Mouse (Mus musculus): ENCODE measurements around the gene Smug1. TPM values are rescaled to one million over a fixed set of nuclear protein-coding genes. Genes with fewer than 3 reads are reported as not detected.
A peak's percentile ranks its signal among the peaks of the same experiment; 100 is the strongest.

Gene Smug1
- total and polyA plus RNA-seq, 2 experiments from 2014 or later, result 10.1 to 18.2 TPM

DNA sequence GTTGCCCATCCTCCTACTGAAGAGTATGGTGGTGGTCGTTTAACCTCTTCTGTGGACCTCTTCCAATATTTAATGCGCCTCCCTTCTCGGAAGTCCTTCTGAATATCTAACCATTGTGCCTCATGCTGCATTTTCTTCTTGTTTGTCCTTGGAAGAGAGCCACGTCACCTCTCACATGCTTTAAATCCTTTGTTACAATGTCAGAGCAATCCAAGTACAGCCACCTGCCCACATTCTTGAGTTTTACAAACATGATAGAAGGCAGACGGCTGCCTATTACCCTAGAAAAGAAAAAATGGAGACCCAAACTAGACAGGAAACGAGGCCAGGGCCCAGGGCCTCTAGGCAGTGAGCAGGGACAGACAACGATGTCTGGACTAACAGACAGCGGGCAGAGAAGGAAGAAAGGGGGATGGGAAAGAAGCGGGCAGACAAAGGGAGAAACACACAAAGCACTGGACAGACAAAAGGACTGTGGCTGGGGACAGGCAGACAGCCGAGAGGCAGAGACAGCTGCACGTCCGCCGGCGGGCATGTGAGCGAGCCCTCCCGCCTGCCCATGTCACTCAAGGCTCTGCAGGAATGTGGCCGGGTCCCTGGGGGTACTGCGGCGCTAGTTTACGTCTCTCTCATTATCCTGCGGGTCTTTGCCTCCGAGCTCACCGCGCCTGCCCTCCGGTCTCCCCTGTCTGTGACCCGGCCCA lies 2.9 kb upstream of the Smug1 start:
- TF ChIP-seq EP300 (IDR thresholded peaks at IDR 0.05; ENCODE audit: low read depth) (no peak), CTCF (IDR thresholded peaks at IDR 0.05; ENCODE audit: low read depth) (no peak)
- WGBS, result 6% methylated on average over 24 of the region's 26 CpGs
- DNase-seq (ENCODE audit: low spot score) (no peak), ATAC-seq (ENCODE audit: insufficient read depth, low read depth) (no peak)
- Histone ChIP-seq H3K4me2 (ENCODE audit: low read depth, low read length) (peak overlapping the region; percentile 74), H3K9ac (replicated peaks; ENCODE audit: low read depth, low read length) (0 out of 2 replicates have a peak overlapping the region, but pooled peaks have one; percentile 3), H3K27me3 (ENCODE audit: control insufficient read depth, insufficient read depth, low read length) (peaks cover 89% of the 10 kb centered on the region), H3K9me3 (replicated peaks; ENCODE audit: control insufficient read depth, low read length) (no peaks in the 10 kb centered on the region), H3K27ac (ENCODE audit: low read depth) (no peak overlapping the region), H3K36me3 (replicated peaks; ENCODE audit: control insufficient read depth, insufficient read depth, low read length) (no peaks in the 10 kb centered on the region), H3K4me3 (ENCODE audit: low read depth, low read length) (peak overlapping the region; percentile 52), H3K4me1 (ENCODE audit: control insufficient read depth, insufficient read depth) (peaks cover 12% of the 10 kb centered on the region; the same call in 1 of the 2 replicates)

DNA sequence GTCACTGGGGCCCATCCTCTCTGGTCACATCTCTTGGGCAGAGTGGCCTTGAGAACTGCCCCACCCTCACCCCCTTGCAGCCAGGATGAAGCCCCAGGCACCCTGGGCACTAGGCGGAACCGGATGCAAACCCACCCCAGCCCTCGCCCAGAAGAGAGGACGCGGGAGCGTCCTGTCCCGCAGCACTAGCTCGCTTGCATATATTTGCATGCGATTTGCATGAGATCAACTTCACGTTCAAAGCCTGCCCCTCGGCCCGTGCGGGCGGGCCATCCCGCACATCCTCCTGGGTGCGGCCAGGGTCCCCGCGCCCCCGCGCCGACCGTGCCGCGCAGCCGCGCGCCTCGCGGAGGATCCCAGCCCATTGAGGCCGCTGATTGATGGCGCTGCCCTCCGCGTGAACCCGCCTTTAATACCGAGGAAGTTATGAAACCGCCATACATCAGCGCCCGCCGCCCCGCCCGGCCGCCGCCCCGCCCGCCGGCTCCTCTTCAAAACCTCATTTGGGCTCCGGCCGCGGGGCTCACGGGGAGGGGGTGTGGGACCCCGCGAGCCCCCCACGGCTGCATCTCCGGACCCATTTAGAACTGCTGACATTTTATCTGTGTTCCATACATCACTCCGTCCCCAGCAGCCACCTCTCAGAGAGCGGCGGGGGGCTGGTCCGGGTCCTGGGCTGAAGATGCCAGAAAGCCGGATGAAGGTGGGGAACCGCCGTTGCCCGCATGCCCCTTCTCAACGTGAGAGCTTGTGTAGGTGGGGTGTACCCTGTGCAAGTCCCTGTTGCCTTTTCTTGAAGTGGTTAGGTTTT lies 2.1 kb upstream of the Smug1 start:
- Histone ChIP-seq H3K9ac (replicated peaks; ENCODE audit: low read depth, low read length) (0 out of 2 replicates have a peak overlapping the region, but pooled peaks have one; percentile 3), H3K9me3 (replicated peaks; ENCODE audit: control insufficient read depth, low read length) (no peaks in the 10 kb centered on the region), H3K27me3 (ENCODE audit: control insufficient read depth, insufficient read depth, low read length) (peaks cover 81% of the 10 kb centered on the region), H3K4me1 (ENCODE audit: control insufficient read depth, insufficient read depth) (peaks cover 12% of the 10 kb centered on the region; the same call in 1 of the 2 replicates), H3K4me2 (ENCODE audit: low read depth, low read length) (peak overlapping the region; percentile 74), H3K4me3 (ENCODE audit: low read depth, low read length) (peak overlapping the region; percentile 52), H3K36me3 (replicated peaks; ENCODE audit: control insufficient read depth, insufficient read depth, low read length) (no peaks in the 10 kb centered on the region), H3K27ac (ENCODE audit: low read depth) (no peak overlapping the region)
- no peak for DNase-seq (ENCODE audit: low spot score)
- TF ChIP-seq EP300 (IDR thresholded peaks at IDR 0.05; ENCODE audit: low read depth), result no peak
- TF ChIP-seq CTCF (IDR thresholded peaks at IDR 0.05; ENCODE audit: low read depth), result no peak
- ATAC-seq (ENCODE audit: insufficient read depth, low read depth), result no peak
- under 1% methylated on average over 63 of the region's 63 CpGs for WGBS

DNA sequence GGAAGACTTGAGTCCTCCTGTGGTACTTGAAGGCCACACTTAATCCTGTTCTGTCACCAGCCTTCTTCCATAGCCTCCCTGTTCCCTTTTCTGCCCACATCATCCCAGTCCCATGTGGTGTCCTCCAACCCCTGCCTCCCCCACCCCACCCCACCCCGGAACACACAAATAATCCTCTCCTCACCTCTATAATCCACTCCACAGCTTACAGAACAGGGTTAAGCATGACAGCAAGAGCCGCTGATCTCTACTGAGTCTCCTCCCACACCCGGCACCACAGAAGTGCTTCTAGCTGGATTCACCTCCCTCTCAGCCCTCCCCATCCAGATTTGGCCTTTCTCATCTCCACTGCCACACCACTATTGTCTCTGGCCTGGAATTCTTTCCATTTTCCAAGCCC lies 894 bp upstream of the Smug1 start:
- TF ChIP-seq CTCF (IDR thresholded peaks at IDR 0.05; ENCODE audit: low read depth) (no peak), EP300 (IDR thresholded peaks at IDR 0.05; ENCODE audit: low read depth) (no peak)
- Histone ChIP-seq H3K27ac (ENCODE audit: low read depth) (no peak overlapping the region), H3K9ac (replicated peaks; ENCODE audit: low read depth, low read length) (no peak overlapping the region), H3K4me2 (ENCODE audit: low read depth, low read length) (no peak overlapping the region), H3K4me3 (ENCODE audit: low read depth, low read length) (no peak overlapping the region), H3K36me3 (replicated peaks; ENCODE audit: control insufficient read depth, insufficient read depth, low read length) (no peaks in the 10 kb centered on the region), H3K4me1 (ENCODE audit: control insufficient read depth, insufficient read depth) (peaks cover 14% of the 10 kb centered on the region; the same call in 1 of the 2 replicates), H3K9me3 (replicated peaks; ENCODE audit: control insufficient read depth, low read length) (no peaks in the 10 kb centered on the region), H3K27me3 (ENCODE audit: control insufficient read depth, insufficient read depth, low read length) (peaks cover 69% of the 10 kb centered on the region)
- 27% methylated on average over 3 of the region's 3 CpGs for WGBS
- DNase-seq (ENCODE audit: low spot score), result no peak
- no peak for ATAC-seq (ENCODE audit: insufficient read depth, low read depth)

DNA sequence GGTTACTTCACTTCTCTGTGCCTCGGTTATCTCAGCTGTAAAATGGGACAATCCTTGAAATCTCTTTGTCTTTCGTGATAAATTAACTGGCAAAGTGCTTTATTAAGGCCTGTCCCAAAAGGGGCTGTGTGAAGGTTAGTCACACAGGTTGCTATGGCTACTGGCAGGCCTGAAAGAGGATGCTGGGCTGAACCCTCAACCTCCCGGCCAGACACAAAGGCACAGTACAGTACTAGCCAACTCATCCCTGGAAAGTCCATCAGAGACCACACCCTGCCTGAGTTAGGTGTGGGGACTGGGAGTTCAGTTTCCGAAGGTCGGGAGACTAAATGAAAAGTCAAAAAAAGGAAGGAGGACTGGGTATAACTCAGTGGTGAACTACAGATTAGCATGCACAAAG lies 968 bp downstream of the Smug1 start:
- no peak overlapping the region for H3K9ac ChIP-seq (replicated peaks; ENCODE audit: low read depth, low read length)
- peaks cover 50% of the 10 kb centered on the region for H3K27me3 ChIP-seq (ENCODE audit: control insufficient read depth, insufficient read depth, low read length)
- WGBS, result 37% methylated on average over 5 of the region's 5 CpGs

DNA sequence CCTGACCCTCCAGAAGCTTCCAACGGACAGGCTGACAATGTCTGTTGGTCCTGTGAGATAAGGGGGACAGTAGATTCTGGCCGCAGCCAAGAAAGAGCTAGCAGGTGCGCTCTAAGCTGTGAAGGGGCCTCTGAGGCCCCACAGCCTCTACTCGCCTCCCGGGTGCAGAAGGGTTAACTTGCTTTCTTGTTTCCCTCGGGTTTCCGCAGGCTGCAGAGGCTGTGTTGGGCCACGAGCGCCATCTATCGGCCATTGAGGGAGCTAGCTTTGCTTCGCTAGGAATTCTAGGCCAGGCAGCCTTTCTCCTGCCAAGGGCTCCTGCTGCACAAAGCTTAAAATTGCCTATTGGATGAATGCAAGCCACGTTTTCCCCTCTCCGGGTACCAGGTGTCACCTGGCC lies 1.5 kb downstream of the Smug1 start:
- no peaks in the 10 kb centered on the region for H3K36me3 ChIP-seq (replicated peaks; ENCODE audit: control insufficient read depth, insufficient read depth, low read length)
- no peak overlapping the region for H3K27ac ChIP-seq (ENCODE audit: low read depth)
- no peak overlapping the region for H3K9ac ChIP-seq (replicated peaks; ENCODE audit: low read depth, low read length)
- DNase-seq (ENCODE audit: low spot score) (peak; percentile 89), ATAC-seq (ENCODE audit: insufficient read depth, low read depth) (peak; percentile 54; the same call in 1 of the 2 replicates)
- no peak overlapping the region for H3K4me3 ChIP-seq (ENCODE audit: low read depth, low read length)
- TF ChIP-seq EP300 (IDR thresholded peaks at IDR 0.05; ENCODE audit: low read depth) (no peak), CTCF (IDR thresholded peaks at IDR 0.05; ENCODE audit: low read depth) (peak; percentile 97)
- H3K9me3 ChIP-seq (replicated peaks; ENCODE audit: control insufficient read depth, low read length), result no peaks in the 10 kb centered on the region
- no peak overlapping the region for H3K4me2 ChIP-seq (ENCODE audit: low read depth, low read length)
- peaks cover 19% of the 10 kb centered on the region; the same call in 1 of the 2 replicates for H3K4me1 ChIP-seq (ENCODE audit: control insufficient read depth, insufficient read depth)
- H3K27me3 ChIP-seq (ENCODE audit: control insufficient read depth, insufficient read depth, low read length), result peaks cover 45% of the 10 kb centered on the region
- 2% methylated on average over 13 of the region's 13 CpGs for WGBS

More for the DNA sequence above, 968 bp downstream of the Smug1 start:
- no peaks in the 10 kb centered on the region for H3K9me3 ChIP-seq (replicated peaks; ENCODE audit: control insufficient read depth, low read length)
- H3K4me1 ChIP-seq (ENCODE audit: control insufficient read depth, insufficient read depth), result peaks cover 19% of the 10 kb centered on the region; the same call in 1 of the 2 replicates
- H3K4me3 ChIP-seq (ENCODE audit: low read depth, low read length), result no peak overlapping the region
- H3K27ac ChIP-seq (ENCODE audit: low read depth), result no peak overlapping the region
- TF ChIP-seq EP300 (IDR thresholded peaks at IDR 0.05; ENCODE audit: low read depth), result no peak
- no peak for TF ChIP-seq CTCF (IDR thresholded peaks at IDR 0.05; ENCODE audit: low read depth)
- H3K36me3 ChIP-seq (replicated peaks; ENCODE audit: control insufficient read depth, insufficient read depth, low read length), result no peaks in the 10 kb centered on the region
- H3K4me2 ChIP-seq (ENCODE audit: low read depth, low read length), result no peak overlapping the region
- DNase-seq (ENCODE audit: low spot score), result no peak
- no peak for ATAC-seq (ENCODE audit: insufficient read depth, low read depth)
